Mouse (Mus musculus): ENCODE data around the gene Kctd4. TPM values are rescaled to one million over a fixed set of nuclear protein-coding genes. Genes with fewer than 3 reads are reported as not detected.

Gene Kctd4
- total RNA-seq, 2 experiments from 2014 or later: 18.6 to 19.7 TPM

GRCm38 (mm10) chr14:75998082-75998481 lies 43.3 kb downstream of the Kctd4 start:
- H3K27ac ChIP-seq: no peak overlapping the region
- no peak for DNase-seq (ENCODE audit: extremely low spot score in 1 of 2, low spot score in 2 of 2)
- intact Hi-C loops (cut with DNase I): no loop called here
- TF ChIP-seq CTCF (IDR thresholded peaks at IDR 0.05): no peak
- no peak overlapping the region for H3K4me3 ChIP-seq

- Histone ChIP-seq H3K27ac (no peak overlapping the region), H3K4me3 (no peak overlapping the region)
- TF ChIP-seq CTCF (IDR thresholded peaks at IDR 0.05): no peak
- no peak for DNase-seq (ENCODE audit: extremely low spot score in 1 of 2, low spot score in 2 of 2)
- intact Hi-C loops (cut with DNase I): no loop called here
Measured at GRCm38 (mm10) chr14:76001781-76002180, 47.0 kb downstream of the Kctd4 start.

GRCm38 (mm10) chr14:76005011-76005410 lies 50.2 kb downstream of the Kctd4 start:
- Histone ChIP-seq H3K4me3 (no peak overlapping the region), H3K27ac (no peak overlapping the region)
- DNase-seq (ENCODE audit: extremely low spot score in 1 of 2, low spot score in 2 of 2): no peak
- TF ChIP-seq CTCF (IDR thresholded peaks at IDR 0.05): no peak
- intact Hi-C loops (cut with DNase I): no loop called here

- no peak overlapping the region for H3K4me3 ChIP-seq
- intact Hi-C loops (cut with DNase I): no loop called here
- no peak for DNase-seq (ENCODE audit: extremely low spot score in 1 of 2, low spot score in 2 of 2)
- no peak overlapping the region for H3K27ac ChIP-seq
- TF ChIP-seq CTCF (IDR thresholded peaks at IDR 0.05): no peak
Measured at GRCm38 (mm10) chr14:76008174-76008573, 53.4 kb downstream of the Kctd4 start.

- intact Hi-C loops (cut with DNase I): no loop called here
- no peak overlapping the region for H3K27ac ChIP-seq
- H3K4me3 ChIP-seq: no peak overlapping the region
- no peak for DNase-seq (ENCODE audit: extremely low spot score in 1 of 2, low spot score in 2 of 2)
- no peak for TF ChIP-seq CTCF (IDR thresholded peaks at IDR 0.05)
Measured at GRCm38 (mm10) chr14:76009185-76009584, 54.4 kb downstream of the Kctd4 start.

- peak; percentile 94 to 96 for DNase-seq (ENCODE audit: extremely low spot score in 1 of 2, low spot score in 2 of 2)
- H3K27ac ChIP-seq: peak within 1 kb of the TSS; percentile 22
- intact Hi-C loops (cut with DNase I): loop anchor here (1.0 to 2.0 kb wide), 2 partner anchors 48 to 111 kb away; no protein-coding TSS in a partner anchor
- no peak for TF ChIP-seq CTCF (IDR thresholded peaks at IDR 0.05)
- H3K4me3 ChIP-seq: peak within 1 kb of the TSS; percentile 96
Measured at GRCm38 (mm10) chr14:76010102-76011061, 55.6 kb downstream of the Kctd4 start, which contains the start of gene Gtf2f2. Gtf2f2 (minus strand) TSS chr14:76010865.

- H3K4me3 ChIP-seq: peak overlapping the region; percentile 96
- TF ChIP-seq CTCF (IDR thresholded peaks at IDR 0.05): no peak
- intact Hi-C loops (cut with DNase I): loop anchor here (2.0 kb wide), 1 partner anchor 48 kb away; no protein-coding TSS in a partner anchor
- DNase-seq (ENCODE audit: extremely low spot score in 1 of 2, low spot score in 2 of 2): no peak
- H3K27ac ChIP-seq: no peak overlapping the region
Measured at GRCm38 (mm10) chr14:76011062-76011457, 56.3 kb downstream of the Kctd4 start.

GRCm38 (mm10) chr14:76014331-76014730 lies 59.5 kb downstream of the Kctd4 start:
- no peak overlapping the region for H3K4me3 ChIP-seq
- intact Hi-C loops (cut with DNase I): no loop called here
- H3K27ac ChIP-seq: no peak overlapping the region
- TF ChIP-seq CTCF (IDR thresholded peaks at IDR 0.05): no peak
- no peak for DNase-seq (ENCODE audit: extremely low spot score in 1 of 2, low spot score in 2 of 2)

Other genes with a start within 250 kb of the Kctd4 start
- 10 to 100 TPM; 25.3 to 26.0 TPM for gene Cog3, start 200.5 kb upstream of the Kctd4 start, total RNA-seq (2021)
- 10 to 100 TPM; 10.6 to 12.2 TPM for gene Slc25a30, start 168.0 kb upstream of the Kctd4 start, total RNA-seq (2021)
- 100 to 1,000 TPM; 975 to 978 TPM for gene Tpt1, start 109.9 kb upstream of the Kctd4 start, total RNA-seq (2021)
- gene Gtf2f2, start 55.9 kb downstream of the Kctd4 start, total RNA-seq (2021): 10 to 100 TPM; 14.8 to 15.5 TPM
- 10 to 100 TPM; 23.2 to 23.6 TPM for gene Gpalpp1, start 155.8 kb downstream of the Kctd4 start, total RNA-seq (2021)
- 1 to 10 TPM; 8.2 to 8.4 TPM for gene Nufip1, start 155.9 kb downstream of the Kctd4 start, total RNA-seq (2021)

Data from left cerebral cortex, adult 2 months (tissue).